Mouse (Mus musculus): ENCODE measurements around the gene Ddx3x.
"Not testable (repeated sequence)": the region's sequence is repeated elsewhere in the genome, so short reads cannot be mapped to it uniquely, and the experiment has no call there.

The Ddx3x gene

GRCm38 (mm10) chrX:13280409-13281328, at the start of gene Ddx3x:
Gene Ddx3x (plus strand): TSS chrX:13280970.
- DNase-seq: peak; percentile 89 to 94

GRCm38 (mm10) chrX:13231243-13231642, 49.5 kb upstream of the Ddx3x start:
- no peak for DNase-seq

- DNase-seq: not testable (repeated sequence)
These were observed 47.9 kb upstream of the Ddx3x start for GRCm38 (mm10) chrX:13232834-13233233.

GRCm38 (mm10) chrX:13233631-13234030, 47.1 kb upstream of the Ddx3x start:
- DNase-seq: no peak

- no peak for DNase-seq
These were observed 46.1 kb upstream of the Ddx3x start for GRCm38 (mm10) chrX:13234709-13235108.

GRCm38 (mm10) chrX:13236100-13236568, 44.6 kb upstream of the Ddx3x start:
- DNase-seq: peak; percentile 33 to 71

- no peak for DNase-seq
These were observed 41.3 kb upstream of the Ddx3x start for GRCm38 (mm10) chrX:13239455-13239854.

GRCm38 (mm10) chrX:13240646-13241425, 39.9 kb upstream of the Ddx3x start:
- no peak for DNase-seq

- DNase-seq: peak; percentile 51 to 56
These were observed 39.1 kb upstream of the Ddx3x start for GRCm38 (mm10) chrX:13241426-13242319.

GRCm38 (mm10) chrX:13242320-13243096, 38.3 kb upstream of the Ddx3x start:
- peak; percentile 87 to 90 for DNase-seq

GRCm38 (mm10) chrX:13243133-13244123, 37.3 kb upstream of the Ddx3x start:
- DNase-seq: peak; percentile 24 to 29

GRCm38 (mm10) chrX:13244588-13244987, 36.2 kb upstream of the Ddx3x start:
- DNase-seq: peak; percentile 28 to 65

GRCm38 (mm10) chrX:13245027-13245426, 35.7 kb upstream of the Ddx3x start:
- DNase-seq: peak; percentile 61 to 62

- DNase-seq: no peak
These were observed 29.1 kb upstream of the Ddx3x start for GRCm38 (mm10) chrX:13251683-13252082.

- DNase-seq: no peak
These were observed 26.5 kb upstream of the Ddx3x start for GRCm38 (mm10) chrX:13254273-13254672.

- no peak for DNase-seq
These were observed 17.4 kb upstream of the Ddx3x start for GRCm38 (mm10) chrX:13263356-13263755.

- peak; percentile 35 to 69 for DNase-seq
These were observed 5.1 kb upstream of the Ddx3x start for GRCm38 (mm10) chrX:13275519-13276137.

GRCm38 (mm10) chrX:13278996-13279395, 1.8 kb upstream of the Ddx3x start:
- no peak for DNase-seq

GRCm38 (mm10) chrX:13280037-13280408, 747 bp upstream of the Ddx3x start:
- DNase-seq: peak; percentile 41 to 58

Data from kidney, postnatal 36 days (tissue).